Comparison of ENCODE assay signal across 8 mouse cellular contexts in genomic region chr2:166403319-166403718, GRCm38 (mm10).
DNase-seq lines count a peak whose midpoint lies in the region; ATAC-seq and TF ChIP-seq lines count a peak whose summit lies in the region.

No protein-coding gene starts in this region.

- WGBS in intestine, embryonic 15.5 days: 60% methylated on average over 10 of the region's 10 CpGs
- 56% methylated on average over 10 of the region's 10 CpGs for WGBS in intestine, embryonic 16.5 days
- WGBS in heart, embryonic 12.5 days: 37% methylated on average over 10 of the region's 10 CpGs

- TF ChIP-seq CTCF in gastrocnemius, adult 2 months (IDR thresholded peaks at IDR 0.05): no peak

- H3K4me2 ChIP-seq in intestine, embryonic 15.5 days (replicated peaks): no peak overlapping the region
- no peak overlapping the region for H3K4me2 ChIP-seq in intestine, embryonic 16.5 days (ENCODE audit: low read depth, low read length)
- H3K4me2 ChIP-seq in heart, embryonic 12.5 days: peak overlapping the region; percentile 44

- no peak overlapping the region for H3K9ac ChIP-seq in intestine, embryonic 15.5 days
- H3K9ac ChIP-seq in intestine, embryonic 16.5 days (ENCODE audit: low read depth, low read length): no peak overlapping the region
- H3K9ac ChIP-seq in heart, embryonic 12.5 days: peak overlapping the region; percentile 38; the same call in 1 of the 2 replicates

- H3K27ac ChIP-seq in intestine, embryonic 15.5 days: no peak overlapping the region
- H3K27ac ChIP-seq in intestine, embryonic 16.5 days (ENCODE audit: low read length): no peak overlapping the region
- H3K27ac ChIP-seq in heart, embryonic 12.5 days (ENCODE audit: poor library complexity, severe bottlenecking): peak overlapping the region; percentile 96
- no peak overlapping the region for H3K27ac ChIP-seq in gastrocnemius, adult 2 months

- intact Hi-C loops in gastrocnemius, adult 2 months (cut with DNase I): no loop called here
- intact Hi-C loops in gastrocnemius, postnatal 36 days (cut with DNase I): no loop called here

- H3K36me3 ChIP-seq in intestine, embryonic 15.5 days: no peaks in the 10 kb centered on the region
- H3K36me3 ChIP-seq in intestine, embryonic 16.5 days (ENCODE audit: control insufficient read depth, insufficient read depth, low read length): no peaks in the 10 kb centered on the region
- H3K36me3 ChIP-seq in heart, embryonic 12.5 days: no peaks in the 10 kb centered on the region

- peak; percentile 45 for DNase-seq in adrenal gland, postnatal 25 days
- peak; percentile 46 for DNase-seq in left cerebral cortex, adult 11 months (ENCODE audit: low spot score)
- DNase-seq in testis, postnatal 14 days (ENCODE audit: low spot score): peak; percentile 22
- no peak for DNase-seq in gastrocnemius, adult 2 months
- no peak for DNase-seq in gastrocnemius, postnatal 36 days

- H3K4me3 ChIP-seq in intestine, embryonic 15.5 days (replicated peaks): no peak overlapping the region
- no peak overlapping the region for H3K4me3 ChIP-seq in intestine, embryonic 16.5 days (ENCODE audit: low read length)
- no peak overlapping the region for H3K4me3 ChIP-seq in heart, embryonic 12.5 days
- no peak overlapping the region for H3K4me3 ChIP-seq in gastrocnemius, adult 2 months

- peak; percentile 58 for ATAC-seq in intestine, embryonic 15.5 days
- ATAC-seq in intestine, embryonic 16.5 days: no peak
- ATAC-seq in heart, embryonic 12.5 days (ENCODE audit: insufficient number of reproducible peaks, low FRiP score): peak; percentile 54

- peaks cover 14% of the 10 kb centered on the region for H3K4me1 ChIP-seq in intestine, embryonic 15.5 days (replicated peaks)
- H3K4me1 ChIP-seq in intestine, embryonic 16.5 days (ENCODE audit: control insufficient read depth, insufficient read depth, low read length): peaks cover 14% of the 10 kb centered on the region; the same call in 1 of the 2 replicates
- peaks cover 71% of the 10 kb centered on the region for H3K4me1 ChIP-seq in heart, embryonic 12.5 days (replicated peaks)

- H3K9me3 ChIP-seq in intestine, embryonic 15.5 days: no peaks in the 10 kb centered on the region
- H3K9me3 ChIP-seq in intestine, embryonic 16.5 days (ENCODE audit: control insufficient read depth, low read length): no peaks in the 10 kb centered on the region
- no peaks in the 10 kb centered on the region for H3K9me3 ChIP-seq in heart, embryonic 12.5 days (replicated peaks)

- H3K27me3 ChIP-seq in intestine, embryonic 15.5 days (replicated peaks): no peaks in the 10 kb centered on the region
- no peaks in the 10 kb centered on the region for H3K27me3 ChIP-seq in intestine, embryonic 16.5 days (replicated peaks; ENCODE audit: control insufficient read depth, insufficient read depth, low read length)
- H3K27me3 ChIP-seq in heart, embryonic 12.5 days (replicated peaks): no peaks in the 10 kb centered on the region

Comparison
In these comparisons a context has a peak if more than half of its experiments do, and no peak if none do; other contexts are left out.
1. DNase-seq: peak in adrenal gland, postnatal 25 days (single experiment), left cerebral cortex, adult 11 months (single experiment) and testis, postnatal 14 days (single experiment); none in gastrocnemius, adult 2 months (single experiment) and gastrocnemius, postnatal 36 days (0 of 2).